Mouse (Mus musculus): ENCODE results near the gene Pi16.
"Not testable (repeated sequence)": the region's sequence is repeated elsewhere in the genome, so short reads cannot be mapped to it uniquely, and the experiment has no call there.

The Pi16 gene

GRCm38 (mm10) chr17:29317380-29317779 is at the start of gene Pi16:
Gene Pi16, plus strand, starts transcription at chr17:29317680.
- not testable (repeated sequence) for DNase-seq (ENCODE audit: extremely low spot score, low spot score)

DNA sequence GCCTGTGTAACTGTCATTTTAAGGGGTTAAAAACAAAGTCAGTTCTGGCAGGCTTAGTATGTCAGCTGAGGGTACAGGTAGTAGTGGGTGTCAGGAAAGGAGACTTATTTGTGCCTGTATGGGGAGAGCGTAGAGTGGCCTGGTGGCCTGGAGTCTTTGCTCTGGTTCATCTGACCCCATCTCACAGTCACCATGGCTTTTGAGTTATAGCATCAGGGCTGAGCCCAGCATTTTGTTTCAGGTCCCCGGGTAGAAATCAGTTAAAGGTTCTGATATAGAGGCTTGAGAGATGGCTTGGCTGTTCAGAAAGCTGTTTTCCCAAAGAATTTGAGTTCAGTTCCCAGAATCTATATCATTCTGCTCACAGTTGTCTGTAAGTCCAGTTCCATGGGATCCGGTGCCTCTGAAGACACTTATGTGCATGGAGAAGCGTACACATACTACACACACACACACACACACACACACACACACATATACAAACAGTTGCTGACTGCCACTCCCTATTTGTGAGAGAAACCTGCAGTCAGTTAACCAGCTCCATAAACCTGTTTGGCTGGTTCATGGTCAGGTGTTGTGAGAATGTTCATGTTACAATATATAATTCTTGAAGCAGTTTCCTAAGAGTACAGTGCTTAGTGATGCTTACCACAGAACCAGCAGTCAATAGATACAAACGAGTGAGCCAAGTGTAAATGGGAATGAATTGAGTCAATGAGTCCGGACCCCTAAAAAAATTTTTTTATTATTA is 49.4 kb upstream of the Pi16 start:
- no peak for DNase-seq (ENCODE audit: extremely low spot score, low spot score)

- DNase-seq (ENCODE audit: extremely low spot score, low spot score) = peak; percentile 97
Measured at GRCm38 (mm10) chr17:29268682-29269348, 48.7 kb upstream of the Pi16 start, which contains the start of gene BC004004. Gene BC004004, plus strand, starts transcription at chr17:29268788.

DNA sequence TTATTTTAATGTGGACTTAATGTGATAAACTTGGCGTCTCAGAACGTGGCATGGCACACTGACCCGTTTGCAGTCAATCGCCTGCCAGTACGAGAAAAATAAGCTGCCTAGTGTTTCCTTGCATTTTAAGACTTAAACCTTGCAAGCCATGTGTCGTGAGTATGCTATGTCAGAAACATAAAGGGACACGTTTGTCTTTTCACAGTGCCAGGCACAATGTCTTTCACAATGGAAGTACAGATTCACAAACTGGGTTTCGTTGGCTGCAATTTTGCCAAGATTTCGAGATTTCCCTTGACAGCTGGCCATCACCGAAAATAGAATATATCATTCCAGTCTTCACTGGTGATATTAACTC is 48.2 kb upstream of the Pi16 start:
- DNase-seq (ENCODE audit: extremely low spot score, low spot score) = no peak

- DNase-seq (ENCODE audit: extremely low spot score, low spot score) = no peak
Measured at GRCm38 (mm10) chr17:29270148-29270698, 47.3 kb upstream of the Pi16 start.

GRCm38 (mm10) chr17:29273156-29273555 is 44.3 kb upstream of the Pi16 start:
- no peak for DNase-seq (ENCODE audit: extremely low spot score, low spot score)

DNA sequence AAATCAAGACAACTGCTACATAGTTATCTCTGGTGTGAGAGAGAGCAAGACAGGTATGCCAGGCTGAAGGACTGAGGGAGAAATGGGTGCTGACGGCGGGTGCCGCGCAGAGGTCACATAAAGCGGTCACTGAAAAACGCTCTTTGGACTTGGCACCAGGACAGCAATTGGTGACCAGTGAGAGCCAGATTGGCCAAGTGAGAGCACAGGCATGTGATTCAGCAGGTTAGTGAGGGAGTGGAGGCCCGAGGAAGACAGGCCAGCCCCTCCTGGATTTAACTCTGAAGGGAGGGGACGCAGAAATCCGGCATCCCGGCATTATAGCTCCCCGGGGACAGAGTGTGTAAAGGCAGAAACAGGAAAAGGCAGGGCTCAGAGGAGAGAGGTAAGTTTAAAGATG is 43.6 kb upstream of the Pi16 start:
- no peak for DNase-seq (ENCODE audit: extremely low spot score, low spot score)

DNA sequence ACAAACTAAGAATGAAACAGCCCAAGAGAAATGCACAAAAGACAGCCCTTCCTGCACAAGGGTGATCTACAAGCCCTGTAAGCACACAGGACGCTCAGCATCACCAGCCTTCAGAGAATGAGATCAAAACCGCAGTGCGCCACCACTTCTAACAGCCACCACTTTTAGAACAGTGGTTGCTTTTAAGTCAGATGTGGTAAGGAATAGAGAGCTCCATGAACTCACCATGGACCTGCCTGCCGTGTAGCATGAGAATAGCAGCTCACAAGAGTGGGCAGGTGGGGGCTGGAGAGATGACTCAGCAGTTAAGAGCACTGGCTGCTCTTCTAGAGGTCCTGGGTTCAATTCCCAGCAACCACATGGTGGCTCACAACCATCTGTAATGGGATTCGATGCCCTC is 37.1 kb upstream of the Pi16 start:
- DNase-seq (ENCODE audit: extremely low spot score, low spot score) = no peak

DNA sequence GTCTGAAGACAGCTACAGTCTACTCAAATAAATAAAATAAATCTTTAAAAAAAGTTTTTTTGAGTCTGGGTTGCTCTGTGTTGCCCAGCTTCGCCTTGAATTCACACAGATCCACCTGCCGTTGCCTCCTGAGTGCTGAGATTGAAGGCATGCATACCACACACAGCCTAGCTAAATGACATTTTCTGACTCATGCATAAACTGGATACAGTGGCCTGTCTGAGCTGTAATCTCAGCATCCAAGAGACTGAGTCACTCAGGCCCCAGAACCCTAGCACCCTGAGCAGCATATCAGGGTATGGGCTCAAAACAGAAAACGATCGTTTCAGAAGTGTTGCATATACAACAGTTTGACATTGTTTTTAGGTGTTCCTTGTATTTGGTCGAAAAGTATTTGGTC is 35.9 kb upstream of the Pi16 start:
- DNase-seq (ENCODE audit: extremely low spot score, low spot score) = no peak

DNA sequence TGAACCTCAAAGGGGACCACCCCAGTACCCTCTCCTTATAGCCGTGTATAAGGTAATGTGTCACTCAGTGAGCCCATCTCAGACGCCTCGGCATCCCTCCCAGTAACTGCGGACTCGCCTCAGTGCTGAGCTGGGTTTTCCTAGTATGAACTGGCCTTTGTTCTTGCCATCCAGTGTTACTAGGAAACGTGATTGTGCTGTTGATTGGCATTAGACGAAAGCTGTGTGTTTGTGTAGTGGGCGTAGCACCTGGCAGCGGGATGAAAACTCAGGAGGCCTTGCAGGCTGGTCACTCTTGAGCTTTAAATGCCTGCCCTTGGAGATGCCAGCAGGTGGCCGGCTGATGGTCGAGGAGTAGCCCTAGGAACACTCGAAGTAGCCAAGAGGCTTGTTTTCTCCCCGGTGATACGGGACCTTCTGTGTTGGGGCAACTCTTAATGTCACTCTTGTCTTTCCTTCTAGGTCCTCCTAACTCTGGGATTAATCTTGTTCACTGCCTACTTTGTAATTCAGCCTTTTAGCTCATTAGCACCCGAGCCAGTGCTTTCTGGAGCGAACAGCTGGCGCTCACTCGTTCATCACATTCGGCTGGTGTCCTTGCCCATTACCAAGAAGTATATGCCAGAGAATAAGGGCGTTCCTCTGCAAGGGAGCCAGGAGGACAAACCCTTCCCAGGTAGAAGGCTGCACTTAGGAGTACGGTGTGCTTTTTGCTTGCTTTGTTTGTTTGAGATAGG is 35.1 kb upstream of the Pi16 start:
- DNase-seq (ENCODE audit: extremely low spot score, low spot score) = no peak

GRCm38 (mm10) chr17:29291793-29292192 is 25.7 kb upstream of the Pi16 start:
- no peak for DNase-seq (ENCODE audit: extremely low spot score, low spot score)

- DNase-seq (ENCODE audit: extremely low spot score, low spot score) = no peak
Measured at GRCm38 (mm10) chr17:29292996-29293395, 24.5 kb upstream of the Pi16 start.

GRCm38 (mm10) chr17:29293807-29294605 is 23.5 kb upstream of the Pi16 start:
- DNase-seq (ENCODE audit: extremely low spot score, low spot score) = no peak

GRCm38 (mm10) chr17:29295835-29296234 is 21.6 kb upstream of the Pi16 start:
- DNase-seq (ENCODE audit: extremely low spot score, low spot score) = no peak

GRCm38 (mm10) chr17:29297321-29297720 is 20.2 kb upstream of the Pi16 start:
- DNase-seq (ENCODE audit: extremely low spot score, low spot score) = no peak

GRCm38 (mm10) chr17:29297813-29298212 is 19.7 kb upstream of the Pi16 start:
- DNase-seq (ENCODE audit: extremely low spot score, low spot score) = no peak

- no peak for DNase-seq (ENCODE audit: extremely low spot score, low spot score)
Measured at GRCm38 (mm10) chr17:29299282-29299681, 18.2 kb upstream of the Pi16 start.

- DNase-seq (ENCODE audit: extremely low spot score, low spot score) = no peak
Measured at GRCm38 (mm10) chr17:29300926-29301325, 16.6 kb upstream of the Pi16 start.

DNA sequence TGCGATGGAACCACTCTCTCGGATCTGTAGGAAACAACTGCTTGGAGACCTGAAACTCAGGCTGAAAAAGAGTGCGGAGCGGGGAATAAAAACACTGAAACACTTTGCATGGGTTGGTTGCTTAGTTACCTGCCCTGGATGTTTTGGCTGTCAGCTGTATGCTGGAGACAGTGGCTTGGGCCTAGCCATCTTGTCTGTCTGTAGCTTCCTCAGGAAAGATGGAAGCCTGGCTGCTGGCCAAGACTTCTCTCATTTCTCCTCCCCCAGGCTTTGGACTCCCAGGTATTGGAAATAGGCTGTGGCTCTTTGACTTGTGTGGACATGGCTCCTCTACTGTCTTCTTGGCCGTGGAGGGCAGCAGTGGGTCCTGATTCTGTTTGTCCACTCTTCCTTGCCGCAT is 16.1 kb upstream of the Pi16 start:
- DNase-seq (ENCODE audit: extremely low spot score, low spot score) = no peak

DNA sequence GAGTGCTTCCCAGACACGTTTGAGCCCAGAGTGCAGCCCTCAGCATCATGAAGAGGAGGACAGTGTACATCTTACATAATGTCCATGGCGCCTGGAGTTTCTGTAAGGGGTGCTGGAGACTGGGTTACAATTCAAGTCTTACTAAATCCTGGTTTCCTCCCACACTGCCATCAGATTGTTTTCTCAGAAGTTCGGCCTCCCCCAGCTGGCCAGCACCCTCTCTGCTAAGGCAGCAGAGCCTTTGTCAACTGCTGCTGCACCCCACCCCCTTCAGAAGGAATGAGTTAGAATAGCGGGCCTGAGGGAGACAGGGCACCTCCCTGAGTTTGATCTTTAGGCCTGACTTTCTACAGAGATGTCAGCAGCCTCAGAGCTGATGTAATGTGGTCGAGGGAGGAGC is 15.3 kb upstream of the Pi16 start:
- DNase-seq (ENCODE audit: extremely low spot score, low spot score) = no peak

- DNase-seq (ENCODE audit: extremely low spot score, low spot score) = no peak
Measured at GRCm38 (mm10) chr17:29303087-29303486, 14.4 kb upstream of the Pi16 start.

All from neural tube, embryonic 10.5 days (tissue).